Mouse (Mus musculus): Measurements from ENCODE around the gene Zfp710.

Zfp710 gene

DNA sequence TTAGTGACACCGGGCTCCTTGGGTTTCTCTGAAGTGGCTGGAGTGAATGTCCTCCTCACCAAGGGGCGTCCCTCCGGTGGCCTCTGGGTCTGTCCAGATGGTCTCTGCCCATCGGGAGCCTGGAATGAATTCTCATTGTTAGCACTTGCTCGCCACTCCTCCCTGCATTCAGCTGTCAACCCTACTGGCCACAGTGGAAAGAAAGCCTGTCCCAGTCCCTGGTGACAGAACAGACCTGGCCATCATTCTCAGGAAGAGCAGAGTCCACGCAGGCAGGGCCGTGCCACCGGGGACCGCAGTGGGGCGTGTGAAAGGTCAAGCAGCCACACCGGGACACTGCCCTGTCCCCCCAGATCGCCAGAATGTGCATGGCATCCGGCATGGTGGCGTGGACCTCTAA, 33.2 kb downstream of the Zfp710 start:
- in situ Hi-C loops (cut with MboI, MseI), result no loop called here

GRCm38 (mm10) chr7:80058405-80059063, 33.9 kb downstream of the Zfp710 start:
- in situ Hi-C loops (cut with MboI, MseI), result no loop called here

DNA sequence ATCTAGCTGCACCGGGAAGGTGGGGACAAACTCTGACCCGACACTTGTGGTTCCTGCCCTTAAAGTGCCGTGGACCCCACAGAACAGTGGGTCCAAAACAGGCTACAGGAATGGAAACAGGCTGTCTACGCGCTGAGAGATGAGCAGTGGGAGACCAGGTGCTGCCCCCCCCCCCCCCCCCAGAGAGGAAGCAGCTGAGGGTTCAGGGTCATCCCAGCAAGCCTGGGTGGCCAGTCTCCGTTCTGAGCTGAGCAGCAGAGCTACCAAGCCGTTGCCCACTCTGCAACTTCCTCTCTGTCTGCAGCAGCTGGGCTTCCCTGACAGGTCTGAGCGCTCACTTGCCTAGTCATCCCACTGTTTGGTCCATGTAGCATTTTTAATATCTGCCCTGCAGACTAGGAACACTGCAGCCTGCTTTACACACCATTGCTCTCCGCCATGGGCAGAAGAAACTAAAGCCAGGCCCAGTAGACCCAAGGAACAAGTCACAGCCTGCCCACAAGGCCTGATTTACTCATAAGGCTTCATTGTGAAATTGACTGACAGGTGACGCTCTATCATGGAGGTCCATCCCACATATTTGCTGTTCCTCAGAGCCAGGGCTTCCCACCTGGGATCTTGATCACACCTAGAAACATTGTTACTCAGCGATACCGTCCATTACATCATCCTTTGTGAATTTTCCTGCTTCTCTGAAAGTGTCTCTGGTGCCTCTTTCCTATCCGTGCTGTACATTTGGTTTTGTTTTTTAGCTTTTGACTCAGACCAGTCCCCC, 34.6 kb downstream of the Zfp710 start:
- in situ Hi-C loops (cut with MboI, MseI), result no loop called here

DNA sequence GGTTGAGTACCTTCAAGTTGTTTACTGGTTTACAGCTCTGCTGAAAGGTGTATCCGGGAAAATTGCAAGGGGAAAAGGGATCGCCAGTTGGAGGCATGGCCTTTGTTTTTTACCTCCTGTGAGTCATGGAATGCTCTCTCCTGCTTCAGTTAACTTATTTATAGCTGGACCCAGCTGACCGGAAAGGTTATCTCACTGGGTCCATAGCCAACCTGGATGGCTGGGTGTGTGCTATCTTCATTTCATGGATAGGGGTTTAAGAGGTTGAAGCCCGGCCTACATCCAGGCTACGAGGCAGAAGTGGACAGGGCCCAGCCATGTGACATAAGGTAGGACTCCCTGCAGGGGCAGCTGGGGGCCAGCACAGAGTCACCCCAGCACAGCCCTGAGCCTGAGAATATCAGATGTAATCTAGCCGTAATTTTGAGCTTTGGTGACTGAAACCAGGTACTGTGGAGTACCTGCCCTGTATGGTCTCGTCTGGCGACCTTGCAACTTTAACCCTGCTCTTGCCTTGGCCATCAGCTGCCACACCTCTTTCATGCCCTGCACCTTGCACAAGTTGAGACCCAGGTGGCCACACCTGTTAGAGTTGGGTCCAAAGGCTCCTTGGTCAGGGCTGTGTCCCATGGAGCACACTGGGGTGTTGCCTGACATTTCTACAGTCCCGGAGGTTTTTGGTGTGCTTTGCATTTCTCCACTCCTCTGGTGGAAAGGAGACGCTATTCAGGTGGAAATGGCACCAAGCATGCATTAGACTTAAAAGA, 35.6 kb downstream of the Zfp710 start:
- in situ Hi-C loops (cut with MboI, MseI), result no loop called here

DNA sequence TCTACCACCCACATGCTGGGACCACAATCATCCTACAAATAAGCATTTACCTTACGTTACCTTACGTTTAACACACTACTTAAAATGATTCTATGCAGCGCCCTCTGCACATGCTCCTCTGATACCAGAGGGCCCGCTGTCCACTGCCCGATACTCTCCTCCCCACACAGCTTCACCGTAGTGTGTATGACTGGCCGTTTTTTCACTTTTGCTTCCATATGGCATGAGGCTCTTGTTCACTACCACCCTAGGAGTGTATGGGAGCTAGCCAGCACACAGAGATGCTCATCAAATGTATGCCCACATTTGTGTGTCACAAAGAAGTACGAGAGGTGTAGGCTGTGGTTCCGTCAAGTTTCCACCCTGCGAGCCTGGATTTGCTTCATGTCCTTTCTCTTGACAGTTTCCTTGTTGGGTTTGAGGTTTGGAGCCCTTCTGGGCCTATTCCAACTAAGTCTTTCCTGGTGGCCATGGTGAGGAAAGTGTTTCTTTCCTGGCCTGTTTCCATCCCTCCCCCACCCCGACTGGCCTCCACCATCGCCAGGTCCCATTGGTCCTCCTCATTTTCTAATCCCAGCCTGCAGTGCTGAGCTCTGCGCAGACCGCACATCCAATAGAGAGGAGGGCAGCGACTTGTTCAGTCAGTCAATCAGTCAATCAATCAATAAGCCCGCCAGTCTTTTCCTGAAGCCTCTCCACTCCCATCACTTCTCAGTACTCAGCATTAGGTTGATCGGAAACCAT, 37.6 kb downstream of the Zfp710 start:
- in situ Hi-C loops (cut with MboI, MseI), result no loop called here

GRCm38 (mm10) chr7:80063244-80063643, 38.6 kb downstream of the Zfp710 start:
- in situ Hi-C loops (cut with MboI, MseI), result no loop called here

DNA sequence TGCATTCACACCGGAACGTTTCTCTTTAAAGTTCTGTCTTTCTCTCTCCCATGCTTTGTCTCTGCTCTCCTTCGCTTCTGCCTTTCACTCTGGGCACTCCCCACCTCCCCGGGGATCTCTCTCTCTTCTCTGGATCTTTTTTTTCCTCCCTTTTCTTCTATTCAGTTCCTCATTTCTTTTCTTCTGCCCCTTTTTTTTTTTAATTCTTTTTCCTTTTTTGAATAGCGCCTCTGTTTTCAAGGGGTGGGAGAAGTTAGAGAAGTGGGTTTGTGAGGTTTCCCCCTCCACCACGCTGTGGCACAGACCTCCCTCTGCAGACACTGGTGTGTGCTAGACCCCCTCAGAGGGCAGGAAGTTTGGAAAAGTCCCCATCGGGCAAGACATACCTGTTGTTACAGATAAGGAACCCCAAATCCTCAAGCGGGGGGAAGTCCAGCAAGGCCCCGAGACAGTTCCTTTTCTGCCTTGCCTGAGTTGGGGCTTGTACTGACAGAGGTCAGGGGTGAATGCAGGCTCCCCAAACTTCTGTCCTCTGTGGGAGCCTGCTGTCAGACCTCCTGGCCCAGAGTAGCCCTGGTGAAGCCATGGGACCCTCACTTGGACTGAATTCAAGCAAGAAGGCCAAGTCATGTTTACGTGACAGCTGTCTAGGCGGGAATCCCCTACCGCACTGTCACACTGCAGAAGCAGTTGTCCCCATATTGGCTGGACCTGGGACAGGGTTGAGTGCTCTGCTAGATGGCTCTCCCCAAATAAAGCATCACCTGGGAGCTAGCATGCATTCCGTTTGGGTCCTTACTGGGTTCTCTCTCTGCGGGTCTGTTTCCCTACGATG, 39.5 kb downstream of the Zfp710 start:
- in situ Hi-C loops (cut with MboI, MseI), result no loop called here

- in situ Hi-C loops (cut with MboI, MseI), result no loop called here
Measured at GRCm38 (mm10) chr7:80065250-80065649, 40.6 kb downstream of the Zfp710 start.

DNA sequence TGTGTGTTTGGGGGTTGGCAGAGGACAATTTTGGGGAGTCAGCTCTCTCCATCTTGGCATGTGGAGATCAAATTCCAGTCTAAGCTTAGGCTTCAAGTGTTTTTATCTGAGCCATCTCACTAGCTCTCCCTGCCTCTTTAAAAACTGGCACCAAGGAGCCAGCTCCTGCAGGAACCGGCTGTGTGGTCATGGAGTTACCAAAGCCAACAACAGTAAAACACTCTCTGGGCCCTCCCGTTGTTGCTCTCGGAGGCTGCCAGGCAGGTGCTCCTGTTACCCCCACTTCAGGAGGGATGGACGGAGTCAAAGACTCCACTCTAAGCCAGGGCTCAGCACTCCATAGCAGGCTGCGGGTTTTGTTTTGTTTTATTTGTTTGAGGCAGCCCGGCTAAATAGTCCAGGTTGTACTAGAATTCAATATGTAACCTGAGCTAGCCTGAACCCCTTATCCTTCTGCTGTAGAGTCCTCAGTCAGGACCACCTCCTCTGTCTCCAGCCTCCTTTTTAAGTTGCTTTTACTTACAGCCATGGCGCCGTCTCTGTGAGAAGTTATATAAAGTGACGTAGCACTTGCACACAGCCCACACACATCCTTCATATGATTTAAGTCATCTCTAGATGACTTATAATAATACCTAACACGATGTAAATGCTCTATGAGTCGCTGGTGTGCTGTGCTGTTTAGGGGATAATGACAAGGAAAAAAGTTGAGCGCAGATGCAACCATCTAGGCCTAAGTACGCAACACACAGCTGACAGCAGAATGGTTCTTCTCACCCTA, 42.3 kb downstream of the Zfp710 start:
- in situ Hi-C loops (cut with MboI, MseI), result no loop called here

- in situ Hi-C loops (cut with MboI, MseI), result no loop called here
Measured at GRCm38 (mm10) chr7:80068341-80068740, 43.7 kb downstream of the Zfp710 start.

GRCm38 (mm10) chr7:80069615-80070327, 45.2 kb downstream of the Zfp710 start:
- in situ Hi-C loops (cut with MboI, MseI), result no loop called here

- in situ Hi-C loops (cut with MboI, MseI), result no loop called here
Measured at GRCm38 (mm10) chr7:80071209-80071608, 46.6 kb downstream of the Zfp710 start.

- in situ Hi-C loops (cut with MboI, MseI), result no loop called here
Measured at GRCm38 (mm10) chr7:80072297-80072696, 47.7 kb downstream of the Zfp710 start.

- in situ Hi-C loops (cut with MboI, MseI), result no loop called here
Measured at GRCm38 (mm10) chr7:80073506-80073905, 48.9 kb downstream of the Zfp710 start.

DNA sequence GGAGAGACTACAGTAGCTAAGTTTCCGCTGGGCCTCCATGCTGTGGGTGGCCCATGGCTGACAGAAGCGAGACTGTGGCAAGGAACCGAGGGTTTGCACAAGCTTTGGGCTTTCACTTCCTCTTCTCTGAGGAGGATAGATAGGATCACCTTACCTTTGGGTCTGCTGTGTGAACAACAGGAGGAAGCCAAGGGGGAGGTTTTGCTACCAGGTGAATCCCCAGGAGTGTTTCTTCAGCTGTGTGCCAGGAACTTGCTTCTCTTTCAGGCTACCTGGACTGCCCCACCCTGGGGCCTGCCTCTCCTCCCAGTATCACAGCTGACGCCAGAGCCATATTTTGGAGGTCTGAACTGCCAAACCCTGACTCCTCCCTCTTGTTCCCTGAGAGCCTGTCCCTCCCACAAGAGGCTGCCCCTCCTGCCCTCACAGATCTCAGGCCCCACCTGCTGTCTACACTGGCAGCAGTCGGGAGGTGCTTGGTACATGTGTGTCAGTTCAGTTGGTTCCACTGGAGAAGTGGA, 50.4 kb downstream of the Zfp710 start:
- in situ Hi-C loops (cut with MboI, MseI), result no loop called here

DNA sequence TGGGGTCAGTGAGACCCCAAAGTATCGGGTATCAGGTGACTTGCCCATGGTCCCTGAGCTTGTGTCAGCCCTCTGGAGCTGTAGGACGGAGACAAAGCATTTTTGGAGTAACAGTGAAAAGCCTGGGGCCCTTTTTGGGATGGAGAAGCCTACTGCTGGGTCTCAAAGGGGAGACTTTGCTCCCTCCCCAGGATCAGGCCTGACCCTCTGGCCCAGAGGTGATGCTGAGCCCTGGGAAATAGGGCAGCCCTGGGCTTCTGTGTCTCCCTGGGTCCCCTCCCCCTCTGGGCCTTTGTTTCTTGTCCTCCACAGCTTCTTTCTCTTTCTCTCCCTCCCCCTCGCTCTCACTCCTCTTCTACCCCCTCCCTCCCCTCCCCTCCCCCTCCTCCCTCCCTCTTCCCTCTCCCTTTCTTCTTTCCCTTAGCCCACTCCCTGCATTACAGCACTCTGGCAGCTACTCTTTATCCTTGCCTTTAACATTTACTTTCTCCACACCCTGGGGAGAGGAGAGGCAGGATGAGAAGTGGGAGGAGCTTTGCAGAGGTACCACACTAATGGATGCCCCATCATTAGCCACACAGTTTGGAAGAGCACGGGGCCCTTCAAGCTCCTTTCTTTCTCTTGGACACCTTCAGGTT, 51.5 kb downstream of the Zfp710 start:
- in situ Hi-C loops (cut with MboI, MseI), result no loop called here

DNA sequence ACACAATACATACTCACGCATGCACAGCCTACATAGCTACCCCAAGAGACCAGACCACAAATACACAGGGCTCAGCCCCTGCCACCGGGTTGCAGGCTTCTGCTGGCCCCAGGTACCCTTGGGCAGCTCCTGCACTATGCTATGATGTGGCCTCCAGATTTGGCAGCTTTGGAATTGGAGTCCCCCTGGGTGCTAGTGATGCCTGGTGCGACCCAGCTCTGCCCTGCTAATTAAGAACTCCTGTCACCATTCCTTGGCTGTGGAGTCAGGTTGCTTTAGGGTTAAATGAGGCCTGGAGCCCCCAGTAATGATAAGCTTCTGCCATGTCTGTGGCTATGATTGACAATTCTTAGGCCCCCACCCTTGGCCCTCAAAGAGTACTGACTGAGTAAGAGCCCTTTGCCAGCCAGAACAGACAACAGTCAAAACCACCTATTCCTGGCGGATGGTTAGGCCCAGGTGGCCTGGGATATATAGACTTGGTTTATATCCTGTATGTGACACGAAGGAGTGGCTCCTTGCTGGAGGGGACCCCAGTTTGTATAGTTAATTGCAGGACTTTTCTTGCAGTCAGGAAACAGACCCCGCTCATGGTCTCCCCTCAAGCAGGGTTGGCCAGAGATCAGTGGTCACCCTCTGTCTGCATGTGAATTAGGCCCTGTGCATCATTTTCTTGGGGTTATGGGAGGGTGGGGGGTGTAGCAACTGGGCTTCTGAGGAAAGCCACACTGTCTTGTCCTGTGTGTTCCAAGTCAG, 52.5 kb downstream of the Zfp710 start:
- in situ Hi-C loops (cut with MboI, MseI), result no loop called here

DNA sequence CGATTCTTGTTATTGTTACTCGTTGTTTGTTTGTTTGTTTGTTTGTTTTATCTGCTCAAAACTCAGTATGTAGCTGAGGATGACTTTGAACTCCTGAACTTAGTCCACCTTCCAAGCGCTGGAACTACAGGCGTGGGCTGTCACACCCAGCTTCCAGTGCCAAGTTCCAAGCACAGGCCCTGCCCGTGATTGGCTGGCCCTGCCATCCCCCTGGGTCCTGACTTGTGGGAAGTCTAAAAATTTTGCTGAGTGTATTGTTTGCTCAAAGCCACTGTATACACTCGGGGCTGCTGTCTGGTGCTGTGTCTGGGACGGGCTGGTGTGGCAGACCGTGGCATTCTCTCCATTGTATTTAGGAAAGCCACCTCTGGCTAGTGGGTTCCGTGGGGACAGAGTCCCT, 53.2 kb downstream of the Zfp710 start:
- in situ Hi-C loops (cut with MboI, MseI), result no loop called here

Data from T-helper 1 cell (primary cell).